Mouse (Mus musculus): ENCODE data around the gene 2510039O18Rik. TPM values are rescaled to one million over a fixed set of nuclear protein-coding genes. Genes with fewer than 3 reads are reported as not detected.

The 2510039O18Rik gene
- 10 to 100 TPM; 27.0 to 27.9 TPM for total RNA-seq (2021)
- long read RNA-seq, experiment 1, transcript 2510039O18Rik-201 (3 exons, 2,731 nt) = major isoform, 40 of 49 reads
- long read RNA-seq, experiment 1, partial matches to known transcripts = 8 of 49 reads
- long read RNA-seq, experiment 1, other reads (novel, unspliced or antisense) = 1 of 49 reads
- long read RNA-seq, experiment 2, transcript 2510039O18Rik-201 (3 exons, 2,731 nt) = major isoform, 36 of 46 reads
- long read RNA-seq, experiment 2, partial matches to known transcripts = 9 of 46 reads
- long read RNA-seq, experiment 2, other reads (novel, unspliced or antisense) = 1 of 46 reads

GRCm38 (mm10) chr4:147940576-147941044 lies at the start of gene 2510039O18Rik:
Gene 2510039O18Rik, plus strand, starts transcription at chr4:147940895.
- no peak for TF ChIP-seq CTCF (conservative IDR thresholded peaks at IDR 0.05)
- Histone ChIP-seq H3K4me3 (peak within 1 kb of the TSS; percentile 89), H3K27ac (peak within 1 kb of the TSS; percentile 87)
- DNase-seq (ENCODE audit: low spot score in 2 of 2) = peak; percentile 78 to 82

- Histone ChIP-seq H3K27ac (no peak overlapping the region; the same call in 1 of the 2 replicates), H3K4me3 (no peak overlapping the region)
- no peak for TF ChIP-seq CTCF (conservative IDR thresholded peaks at IDR 0.05)
- no peak for DNase-seq (ENCODE audit: low spot score in 2 of 2)
These were observed 44.8 kb upstream of the 2510039O18Rik start for GRCm38 (mm10) chr4:147895815-147896330.

- Histone ChIP-seq H3K27ac (peak overlapping the region; percentile 72), H3K4me3 (no peak overlapping the region)
- no peak for TF ChIP-seq CTCF (conservative IDR thresholded peaks at IDR 0.05)
- DNase-seq (ENCODE audit: low spot score in 2 of 2) = no peak
These were observed 44.3 kb upstream of the 2510039O18Rik start for GRCm38 (mm10) chr4:147896411-147896810.

DNA sequence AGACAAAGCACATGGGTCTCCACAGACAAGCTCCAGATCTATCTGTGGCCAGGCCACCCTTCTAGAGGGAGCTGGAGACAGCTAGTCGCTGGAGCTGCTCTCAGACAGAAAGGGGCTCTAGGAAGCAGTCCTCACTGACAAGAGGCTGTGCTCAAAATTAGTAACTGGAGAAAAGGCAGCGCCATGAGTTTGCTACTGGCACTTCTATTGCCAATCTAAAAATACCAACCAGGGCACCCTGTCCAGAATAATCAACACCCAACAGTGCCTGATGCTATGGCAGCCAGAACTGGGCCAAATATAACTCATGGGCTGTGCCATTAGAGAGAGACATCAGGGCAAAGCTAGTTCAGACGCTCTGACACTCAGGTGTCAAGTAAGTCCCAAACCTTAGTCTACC lies 43.3 kb upstream of the 2510039O18Rik start:
- TF ChIP-seq CTCF (conservative IDR thresholded peaks at IDR 0.05) = no peak
- Histone ChIP-seq H3K27ac (peak overlapping the region; percentile 72), H3K4me3 (no peak overlapping the region)
- peak in 1 of 2 experiments; percentile 30 for DNase-seq (ENCODE audit: low spot score in 2 of 2)

DNA sequence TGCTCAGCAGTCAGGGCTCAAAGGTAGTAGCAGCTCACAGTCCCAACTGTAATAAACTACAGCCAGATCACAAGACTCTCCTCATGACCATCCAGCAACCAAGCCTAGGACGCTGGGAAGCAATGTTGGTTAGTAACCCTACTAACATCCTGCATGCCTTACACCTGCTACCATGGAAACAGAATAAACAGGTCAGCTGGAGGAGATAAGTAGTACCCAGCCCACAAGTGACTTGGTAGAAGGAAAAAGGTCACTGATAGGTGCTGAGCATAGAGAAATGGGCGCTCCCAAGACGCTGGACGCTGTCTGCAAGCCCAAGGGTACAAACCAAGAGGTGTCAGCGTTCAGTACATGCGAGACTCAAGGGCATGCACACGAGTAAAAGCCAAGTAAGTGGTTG lies 40.2 kb upstream of the 2510039O18Rik start:
- DNase-seq (ENCODE audit: low spot score in 2 of 2) = no peak
- no peak overlapping the region for H3K4me3 ChIP-seq
- 0 out of 2 replicates have a peak overlapping the region, but pooled peaks have one; percentile 33 for H3K27ac ChIP-seq
- no peak for TF ChIP-seq CTCF (conservative IDR thresholded peaks at IDR 0.05)

DNA sequence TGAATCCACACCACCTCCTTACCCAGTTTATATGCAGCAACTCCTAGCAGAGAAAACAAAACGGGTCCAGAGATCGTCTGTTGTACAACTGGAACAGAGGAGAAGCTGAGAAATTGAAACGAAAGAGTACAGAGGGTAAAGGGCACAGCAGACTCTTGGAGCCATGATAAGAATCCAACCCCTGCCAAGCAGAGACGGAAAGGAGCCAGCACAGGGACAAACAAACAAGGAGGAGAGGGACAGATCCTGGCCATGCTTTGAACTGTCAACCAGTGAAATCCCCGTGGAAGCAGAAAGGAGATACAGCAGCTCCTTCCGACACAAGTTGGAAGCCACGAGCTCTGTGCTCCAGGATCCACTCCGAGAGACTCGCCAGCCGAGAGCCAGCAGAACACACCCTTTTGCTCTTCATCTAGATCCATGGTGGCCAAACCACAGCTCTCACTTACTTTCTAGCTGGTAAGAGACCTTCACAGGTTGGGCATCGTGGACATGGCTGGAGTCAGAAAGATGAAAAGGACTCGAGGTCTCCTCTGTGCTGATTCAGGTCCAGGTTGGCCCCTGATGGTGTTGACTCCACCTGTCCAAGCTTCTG lies 37.7 kb upstream of the 2510039O18Rik start:
- TF ChIP-seq CTCF (conservative IDR thresholded peaks at IDR 0.05) = no peak
- Histone ChIP-seq H3K4me3 (peak overlapping the region; percentile 96; the same call in 1 of the 2 replicates), H3K27ac (no peak overlapping the region)
- DNase-seq (ENCODE audit: low spot score in 2 of 2) = no peak

DNA sequence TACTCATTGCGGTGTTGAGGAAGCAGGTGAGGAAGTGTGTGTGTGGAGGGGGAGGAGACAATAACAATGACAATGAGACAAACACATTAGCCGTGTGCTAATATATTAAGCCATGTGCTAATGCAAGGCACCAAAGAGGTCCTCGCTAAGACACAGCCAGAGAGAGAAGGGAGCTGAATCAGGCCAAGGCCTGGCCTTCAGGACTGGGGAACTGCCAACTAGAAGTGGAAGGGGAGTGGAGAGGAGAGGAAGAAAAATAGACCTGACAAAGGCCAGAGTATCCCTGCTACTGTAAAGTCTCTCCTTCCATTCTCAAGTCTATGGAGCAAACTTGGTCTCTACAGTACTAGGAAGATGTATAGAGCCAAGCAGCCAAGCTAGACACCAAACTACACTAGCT lies 37.1 kb upstream of the 2510039O18Rik start:
- no peak for TF ChIP-seq CTCF (conservative IDR thresholded peaks at IDR 0.05)
- Histone ChIP-seq H3K4me3 (peak overlapping the region; percentile 96), H3K27ac (peak overlapping the region; percentile 100)
- no peak for DNase-seq (ENCODE audit: low spot score in 2 of 2)

- H3K27ac ChIP-seq = peak within 1 kb of the TSS; percentile 100
These were observed 36.2 kb upstream of the 2510039O18Rik start, which contains the start of gene Mfn2 for GRCm38 (mm10) chr4:147904313-147905089. Gene Mfn2, minus strand, starts transcription at chr4:147904704.

GRCm38 (mm10) chr4:147905090-147905659 lies 35.5 kb upstream of the 2510039O18Rik start:
- TF ChIP-seq CTCF (conservative IDR thresholded peaks at IDR 0.05) = no peak
- Histone ChIP-seq H3K27ac (peak overlapping the region; percentile 100), H3K4me3 (peak overlapping the region; percentile 96)
- no peak for DNase-seq (ENCODE audit: low spot score in 2 of 2)

More at GRCm38 (mm10) chr4:147904313-147905089, 36.2 kb upstream of the 2510039O18Rik start, which contains the start of gene Mfn2:
- peak within 1 kb of the TSS; percentile 96 for H3K4me3 ChIP-seq
- peak; percentile 91 to 92 for DNase-seq (ENCODE audit: low spot score in 2 of 2)
- no peak for TF ChIP-seq CTCF (conservative IDR thresholded peaks at IDR 0.05)

DNA sequence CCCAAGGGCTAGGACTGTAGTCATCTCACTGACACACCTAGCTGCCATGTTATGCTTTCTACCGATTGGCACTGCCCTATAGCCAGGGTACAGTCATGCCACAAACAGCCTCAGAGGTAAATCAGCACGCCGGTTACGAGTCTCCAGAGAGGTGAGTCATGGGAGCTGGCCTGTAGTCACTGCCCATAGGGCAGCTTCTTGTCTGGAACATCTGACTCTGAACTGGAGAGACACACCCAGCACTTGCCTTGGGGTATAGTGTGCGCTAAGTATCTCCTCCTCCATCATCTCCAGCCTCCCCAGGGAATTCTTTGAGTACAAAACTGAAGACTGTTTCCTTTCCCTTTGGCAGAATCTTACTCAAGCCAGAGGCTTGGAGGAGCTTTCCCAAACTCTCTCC lies 34.5 kb upstream of the 2510039O18Rik start:
- DNase-seq (ENCODE audit: low spot score in 2 of 2) = no peak
- TF ChIP-seq CTCF (conservative IDR thresholded peaks at IDR 0.05) = no peak
- Histone ChIP-seq H3K4me3 (no peak overlapping the region), H3K27ac (no peak overlapping the region)

DNA sequence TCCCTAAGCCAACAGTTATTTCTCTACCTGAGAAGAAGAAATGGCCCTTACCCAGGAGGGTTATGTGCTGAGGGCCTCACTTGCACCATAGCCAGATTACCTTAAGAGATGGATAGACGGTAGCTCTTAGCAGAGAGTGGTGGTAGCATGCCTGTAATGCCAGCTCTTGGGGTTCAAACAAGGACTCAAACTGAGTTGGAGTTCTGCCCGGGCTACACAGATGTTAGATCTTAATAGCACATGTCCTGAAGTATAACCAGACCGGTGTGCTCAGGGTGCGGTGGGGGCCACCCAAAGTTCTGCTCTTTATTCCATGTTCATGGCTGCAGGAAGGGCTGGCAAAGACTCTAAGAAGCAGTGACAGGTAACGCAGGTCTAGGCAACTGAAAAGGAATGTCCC lies 31.2 kb upstream of the 2510039O18Rik start:
- Histone ChIP-seq H3K4me3 (no peak overlapping the region), H3K27ac (no peak overlapping the region)
- TF ChIP-seq CTCF (conservative IDR thresholded peaks at IDR 0.05) = no peak
- DNase-seq (ENCODE audit: low spot score in 2 of 2) = no peak

DNA sequence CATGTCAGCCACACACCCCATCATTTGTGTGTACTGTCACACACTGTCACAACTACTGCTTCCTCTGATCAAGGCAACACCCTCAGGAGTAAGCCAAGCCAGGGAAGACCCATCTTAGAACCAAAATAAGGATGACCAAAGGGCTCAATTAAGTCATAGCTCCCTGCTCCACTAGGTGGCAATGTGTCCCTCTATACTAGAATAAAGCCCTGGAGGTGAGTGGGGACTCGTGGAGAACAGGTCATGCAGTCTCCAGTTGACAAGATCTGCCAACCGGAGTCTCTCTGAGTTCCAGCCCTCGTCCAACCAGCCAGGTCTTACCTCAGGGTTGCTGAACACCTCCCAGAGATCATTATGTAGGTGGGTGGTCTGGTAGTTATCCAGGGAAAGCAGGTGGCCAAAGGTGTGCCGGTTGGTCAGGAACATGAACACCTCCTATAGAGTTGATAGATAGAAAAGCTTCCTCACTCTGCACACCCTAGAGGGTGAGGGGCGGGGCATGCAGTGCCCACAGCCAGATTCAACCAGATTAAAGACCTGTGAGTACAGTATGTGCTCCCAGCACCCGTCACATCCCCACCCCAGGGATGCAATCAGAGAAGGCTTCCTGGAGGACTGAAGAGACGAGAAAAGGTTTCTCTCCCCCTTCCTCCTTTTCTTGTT lies 22.1 kb upstream of the 2510039O18Rik start:
- Histone ChIP-seq H3K27ac (no peak overlapping the region), H3K4me3 (no peak overlapping the region)
- TF ChIP-seq CTCF (conservative IDR thresholded peaks at IDR 0.05) = peak; percentile 84
- DNase-seq (ENCODE audit: low spot score in 2 of 2) = peak in 1 of 2 experiments; percentile 66
